Mouse (Mus musculus): ENCODE measurements around the gene Dok5. TPM values are rescaled to one million over a fixed set of nuclear protein-coding genes. Genes with fewer than 3 reads are reported as not detected.

The Dok5 gene
- 0.47 TPM for polyA plus RNA-seq (2014; fragmentation: Illumina TruSeq; extraction: RNeasy Lipid Tissue Mini Kit (QIAGEN cat#74804); ENCODE audit: low read depth, low replicate concordance)

DNA sequence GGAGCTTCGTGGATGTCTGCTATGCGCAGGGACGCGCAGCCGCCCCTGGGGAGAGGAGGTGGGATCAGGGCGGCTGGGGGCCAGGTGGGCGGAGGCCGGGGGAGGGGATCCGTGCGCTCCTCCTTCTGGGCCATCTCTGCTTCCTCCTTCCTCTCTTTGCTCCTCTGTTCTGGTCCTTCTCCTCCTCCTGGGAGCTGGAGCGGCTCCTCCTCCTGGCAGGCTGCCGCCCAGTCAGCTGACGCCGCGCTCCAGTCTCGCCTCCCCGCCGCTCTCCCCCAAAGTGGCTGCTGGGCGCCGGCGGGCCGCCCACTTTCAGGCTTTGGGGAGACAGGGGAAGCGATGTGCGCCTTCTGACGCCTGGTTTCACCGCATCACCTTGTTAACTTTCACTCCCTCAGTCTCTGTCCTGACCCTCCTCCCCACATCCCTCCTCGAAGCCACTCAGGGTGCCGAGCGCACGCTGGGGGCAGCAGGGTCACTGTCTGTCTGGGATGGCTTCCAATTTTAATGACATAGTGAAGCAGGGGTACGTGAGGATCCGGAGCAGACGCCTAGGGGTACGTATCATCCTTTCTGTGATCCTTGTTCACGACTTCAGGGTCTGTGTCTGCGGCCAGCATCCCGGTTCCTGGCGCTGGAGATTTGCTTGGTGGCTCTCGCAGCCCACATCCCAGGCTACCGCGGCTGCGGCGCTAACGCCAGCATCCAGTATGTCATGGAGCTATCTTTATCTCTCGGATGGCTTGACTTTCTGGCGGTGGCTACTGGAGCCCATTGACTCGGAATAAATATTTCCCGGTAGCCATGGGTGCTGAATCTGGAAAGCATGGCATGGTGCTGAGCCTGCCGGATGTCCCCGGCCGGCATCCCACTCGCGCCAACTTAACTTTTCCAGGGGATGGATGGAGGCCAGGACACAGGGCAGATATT is at the start of gene Dok5:
Gene Dok5, plus strand, starts transcription at position 176 of the 930 bp plus-strand sequence.

Other genes with a start within 250 kb of the Dok5 start
- 42.3 TPM for gene Pfdn4, start 235.4 kb upstream of the Dok5 start, polyA plus RNA-seq (2014; fragmentation: Illumina TruSeq; extraction: RNeasy Lipid Tissue Mini Kit (QIAGEN cat#74804); ENCODE audit: low read depth, low replicate concordance)
- gene Cyp24a1, start 234.7 kb upstream of the Dok5 start, polyA plus RNA-seq (2014; fragmentation: Illumina TruSeq; extraction: RNeasy Lipid Tissue Mini Kit (QIAGEN cat#74804); ENCODE audit: low read depth, low replicate concordance), result not detected
- gene 4930470P17Rik, start 129.8 kb upstream of the Dok5 start, polyA plus RNA-seq (2014; fragmentation: Illumina TruSeq; extraction: RNeasy Lipid Tissue Mini Kit (QIAGEN cat#74804); ENCODE audit: low read depth, low replicate concordance), result not detected

All from sigmoid colon, adult 10 weeks (tissue).